ENCODE assay signal across 13 mouse cellular contexts in genomic region chr10:5190756-5191155, GRCm38 (mm10).
DNase-seq lines count a peak whose midpoint lies in the region; ATAC-seq and TF ChIP-seq lines count a peak whose summit lies in the region.
"Had no signal": no experiment of that assay in that cellular context is flagged by ENCODE, and none has a peak within 500 bp of the region (broad histone marks: within the 10 kb centered on the region; RNA-seq: fewer than 3 reads in every experiment).

No protein-coding gene starts in this region.

- ATAC-seq in frontal cortex, adult (ENCODE audit: low TSS enrichment): peak; percentile 77

- intact Hi-C loops in left cerebral cortex, adult 2 months (cut with DNase I): no loop called here

- DNase-seq in layer of hippocampus, adult 11-12 months (ENCODE audit: low spot score): peak; percentile 41
- no peak for DNase-seq in layer of hippocampus, adult 9-10 months (ENCODE audit: low spot score)
- DNase-seq in left cerebral cortex, adult 2 months (ENCODE audit: extremely low spot score in 1 of 2, low spot score in 2 of 2): peak; percentile 51 to 55
- peak; percentile 60 to 88 for DNase-seq in right cerebral cortex, postnatal 36 days (ENCODE audit: low spot score in 2 of 2)
- no peak for DNase-seq in urinary bladder, adult 18-20 months (ENCODE audit: low spot score in 2 of 2)
- DNase-seq in lung, postnatal 25 days (ENCODE audit: low spot score): no peak
- DNase-seq: adrenal gland, postnatal 10 days; B cell, adult 2 months; cerebellum, postnatal 10 days; lung, postnatal 10 days; thymus, postnatal 4 days had no signal

- H3K4me3 ChIP-seq in left cerebral cortex, adult 2 months: no peak overlapping the region
- H3K4me3 ChIP-seq: kidney, embryonic 15.5 days had no signal

- TF ChIP-seq CTCF in left cerebral cortex, adult 2 months (IDR thresholded peaks at IDR 0.05): no peak

- H3K27ac ChIP-seq in left cerebral cortex, adult 2 months: peak overlapping the region; percentile 84
- H3K27ac ChIP-seq: kidney, embryonic 15.5 days had no signal

Comparison
In these comparisons a context has a peak if more than half of its experiments do, and no peak if none do; other contexts are left out.
1. DNase-seq: peak in layer of hippocampus, adult 11-12 months (single experiment), left cerebral cortex, adult 2 months (2 of 2) and right cerebral cortex, postnatal 36 days (2 of 2); none in layer of hippocampus, adult 9-10 months (single experiment), urinary bladder, adult 18-20 months (0 of 2) and lung, postnatal 25 days (single experiment).